Mouse (Mus musculus) erythroblast, embryonic 14.5 days (primary cell): Measurements from ENCODE around the gene Nit1.

Experiments
- GATA1 ChIP-seq: IDR thresholded peaks from 2 replicates; pipeline ENCODE4 v1.6.1; 2012; ENCODE audit warnings: low read length, inconsistent platforms, mixed read lengths
- TAL1 ChIP-seq: IDR thresholded peaks from 3 replicates; pipeline ENCODE4 v1.6.1; 2012; ENCODE audit warnings: low read length, inconsistent platforms, mixed read lengths

- TF ChIP-seq TAL1: no peak
- TF ChIP-seq GATA1: no peak
Observed at GRCm38 (mm10) chr1:171355812-171356340, 10.4 kb upstream of the Nit1 start.
